Mouse (Mus musculus): ENCODE measurements around the gene Fig4. TPM values are rescaled to one million over a fixed set of nuclear protein-coding genes. Genes with fewer than 3 reads are reported as not detected.

The Fig4 gene
- 14.9 and 15.4 TPM in 2 replicates for polyA plus RNA-seq (2015; fragmentation: Nextera tagmentation; extraction: Ambion mirVana)

GRCm38 (mm10) chr10:41302689-41303431 lies at the start of gene Fig4:
TSS of gene Fig4 (minus strand) at chr10:41303260.
- no peaks in the 10 kb centered on the region for H3K9me3 ChIP-seq (replicated peaks; ENCODE audit: control insufficient read depth, low read length)
- no peaks in the 10 kb centered on the region for H3K27me3 ChIP-seq (ENCODE audit: control insufficient read depth, insufficient read depth, low read length)
- peak within 1 kb of the TSS; percentile 86 for H3K9ac ChIP-seq (ENCODE audit: low read length)
- no peaks in the 10 kb centered on the region for H3K36me3 ChIP-seq (ENCODE audit: control insufficient read depth, insufficient read depth, low read length)
- peak; percentile 92 for ATAC-seq (ENCODE audit: insufficient read depth, low FRiP score)
- peak within 1 kb of the TSS; percentile 67 for H3K27ac ChIP-seq (ENCODE audit: low read length)
- peaks cover 8% of the 10 kb centered on the region; the same call in 1 of the 2 replicates for H3K4me1 ChIP-seq (ENCODE audit: control insufficient read depth, insufficient read depth, low read length)
- WGBS: under 1% methylated on average over 38 of the region's 38 CpGs
- peak within 1 kb of the TSS; percentile 99 for H3K4me2 ChIP-seq (ENCODE audit: low read depth, low read length)
- peak within 1 kb of the TSS; percentile 97 for H3K4me3 ChIP-seq (replicated peaks; ENCODE audit: low read length)

GRCm38 (mm10) chr10:41341346-41341745 lies 38.3 kb upstream of the Fig4 start:
- 82% methylated on average over 7 of the region's 7 CpGs for WGBS
- no peak overlapping the region for H3K9ac ChIP-seq (ENCODE audit: low read length)

GRCm38 (mm10) chr10:41332533-41333043 lies 29.5 kb upstream of the Fig4 start:
- no peak overlapping the region for H3K27ac ChIP-seq (ENCODE audit: low read length)
- H3K4me3 ChIP-seq (replicated peaks; ENCODE audit: low read length): no peak overlapping the region
- no peaks in the 10 kb centered on the region for H3K36me3 ChIP-seq (ENCODE audit: control insufficient read depth, insufficient read depth, low read length)
- no peaks in the 10 kb centered on the region for H3K9me3 ChIP-seq (replicated peaks; ENCODE audit: control insufficient read depth, low read length)
- no peak overlapping the region for H3K9ac ChIP-seq (ENCODE audit: low read length)
- H3K4me1 ChIP-seq (ENCODE audit: control insufficient read depth, insufficient read depth, low read length): no peaks in the 10 kb centered on the region
- 79% methylated on average over 2 of the region's 2 CpGs for WGBS
- no peaks in the 10 kb centered on the region for H3K27me3 ChIP-seq (ENCODE audit: control insufficient read depth, insufficient read depth, low read length)
- H3K4me2 ChIP-seq (ENCODE audit: low read depth, low read length): no peak overlapping the region
- ATAC-seq (ENCODE audit: insufficient read depth, low FRiP score): no peak

More at GRCm38 (mm10) chr10:41341346-41341745, 38.3 kb upstream of the Fig4 start:
- Histone ChIP-seq H3K4me3 (replicated peaks; ENCODE audit: low read length) (no peak overlapping the region), H3K4me2 (ENCODE audit: low read depth, low read length) (no peak overlapping the region), H3K27me3 (ENCODE audit: control insufficient read depth, insufficient read depth, low read length) (no peaks in the 10 kb centered on the region), H3K9me3 (replicated peaks; ENCODE audit: control insufficient read depth, low read length) (no peaks in the 10 kb centered on the region), H3K27ac (ENCODE audit: low read length) (no peak overlapping the region), H3K36me3 (ENCODE audit: control insufficient read depth, insufficient read depth, low read length) (no peaks in the 10 kb centered on the region), H3K4me1 (ENCODE audit: control insufficient read depth, insufficient read depth, low read length) (no peaks in the 10 kb centered on the region)
- ATAC-seq (ENCODE audit: insufficient read depth, low FRiP score): no peak

- Histone ChIP-seq H3K27ac (ENCODE audit: low read length) (no peak overlapping the region), H3K36me3 (ENCODE audit: control insufficient read depth, insufficient read depth, low read length) (no peaks in the 10 kb centered on the region), H3K4me2 (ENCODE audit: low read depth, low read length) (no peak overlapping the region), H3K27me3 (ENCODE audit: control insufficient read depth, insufficient read depth, low read length) (no peaks in the 10 kb centered on the region), H3K9ac (ENCODE audit: low read length) (no peak overlapping the region), H3K9me3 (replicated peaks; ENCODE audit: control insufficient read depth, low read length) (no peaks in the 10 kb centered on the region), H3K4me3 (replicated peaks; ENCODE audit: low read length) (no peak overlapping the region), H3K4me1 (ENCODE audit: control insufficient read depth, insufficient read depth, low read length) (no peaks in the 10 kb centered on the region)
- WGBS: 70% methylated on average over 3 of the region's 3 CpGs
- ATAC-seq (ENCODE audit: insufficient read depth, low FRiP score): no peak
Observed at GRCm38 (mm10) chr10:41315866-41316265, 12.8 kb upstream of the Fig4 start.

GRCm38 (mm10) chr10:41308205-41308604 lies 5.1 kb upstream of the Fig4 start:
- ATAC-seq (ENCODE audit: insufficient read depth, low FRiP score): no peak
- H3K4me2 ChIP-seq (ENCODE audit: low read depth, low read length): no peak overlapping the region
- H3K9ac ChIP-seq (ENCODE audit: low read length): no peak overlapping the region
- no peak overlapping the region for H3K4me3 ChIP-seq (replicated peaks; ENCODE audit: low read length)
- H3K36me3 ChIP-seq (ENCODE audit: control insufficient read depth, insufficient read depth, low read length): no peaks in the 10 kb centered on the region
- 92% methylated on average over 4 of the region's 4 CpGs for WGBS
- no peaks in the 10 kb centered on the region for H3K4me1 ChIP-seq (ENCODE audit: control insufficient read depth, insufficient read depth, low read length)
- no peaks in the 10 kb centered on the region for H3K27me3 ChIP-seq (ENCODE audit: control insufficient read depth, insufficient read depth, low read length)
- no peaks in the 10 kb centered on the region for H3K9me3 ChIP-seq (replicated peaks; ENCODE audit: control insufficient read depth, low read length)
- no peak overlapping the region for H3K27ac ChIP-seq (ENCODE audit: low read length)

GRCm38 (mm10) chr10:41304961-41305455 lies 1.9 kb upstream of the Fig4 start:
- 67% methylated on average over 9 of the region's 9 CpGs for WGBS
- no peak overlapping the region for H3K4me3 ChIP-seq (replicated peaks; ENCODE audit: low read length)
- H3K4me2 ChIP-seq (ENCODE audit: low read depth, low read length): no peak overlapping the region
- H3K36me3 ChIP-seq (ENCODE audit: control insufficient read depth, insufficient read depth, low read length): no peaks in the 10 kb centered on the region
- no peak for ATAC-seq (ENCODE audit: insufficient read depth, low FRiP score)
- no peak overlapping the region for H3K27ac ChIP-seq (ENCODE audit: low read length)
- H3K4me1 ChIP-seq (ENCODE audit: control insufficient read depth, insufficient read depth, low read length): peaks cover 8% of the 10 kb centered on the region; the same call in 1 of the 2 replicates
- no peak overlapping the region for H3K9ac ChIP-seq (ENCODE audit: low read length)
- no peaks in the 10 kb centered on the region for H3K27me3 ChIP-seq (ENCODE audit: control insufficient read depth, insufficient read depth, low read length)
- H3K9me3 ChIP-seq (replicated peaks; ENCODE audit: control insufficient read depth, low read length): no peaks in the 10 kb centered on the region

- H3K27ac ChIP-seq (ENCODE audit: low read length): peak within 1 kb of the TSS; percentile 67
- peaks cover 8% of the 10 kb centered on the region; the same call in 1 of the 2 replicates for H3K4me1 ChIP-seq (ENCODE audit: control insufficient read depth, insufficient read depth, low read length)
- H3K9me3 ChIP-seq (replicated peaks; ENCODE audit: control insufficient read depth, low read length): no peaks in the 10 kb centered on the region
- no peaks in the 10 kb centered on the region for H3K36me3 ChIP-seq (ENCODE audit: control insufficient read depth, insufficient read depth, low read length)
- H3K4me2 ChIP-seq (ENCODE audit: low read depth, low read length): peak within 1 kb of the TSS; percentile 99
- H3K9ac ChIP-seq (ENCODE audit: low read length): peak within 1 kb of the TSS; percentile 86
- H3K27me3 ChIP-seq (ENCODE audit: control insufficient read depth, insufficient read depth, low read length): no peaks in the 10 kb centered on the region
- under 1% methylated on average over 25 of the region's 25 CpGs for WGBS
- ATAC-seq (ENCODE audit: insufficient read depth, low FRiP score): peak; percentile 87
- H3K4me3 ChIP-seq (replicated peaks; ENCODE audit: low read length): peak within 1 kb of the TSS; percentile 97
Observed at GRCm38 (mm10) chr10:41303639-41304444, 782 bp upstream of the Fig4 start, which contains the start of gene Ak9. TSS of gene Ak9 (plus strand) at chr10:41303980.

- ATAC-seq (ENCODE audit: insufficient read depth, low FRiP score): no peak
- H3K27me3 ChIP-seq (ENCODE audit: control insufficient read depth, insufficient read depth, low read length): no peaks in the 10 kb centered on the region
- H3K9me3 ChIP-seq (replicated peaks; ENCODE audit: control insufficient read depth, low read length): no peaks in the 10 kb centered on the region
- 46% methylated on average over 1 of the region's 1 CpGs for WGBS
- no peak overlapping the region for H3K4me3 ChIP-seq (replicated peaks; ENCODE audit: low read length)
- H3K4me2 ChIP-seq (ENCODE audit: low read depth, low read length): no peak overlapping the region
- H3K36me3 ChIP-seq (ENCODE audit: control insufficient read depth, insufficient read depth, low read length): no peaks in the 10 kb centered on the region
- H3K4me1 ChIP-seq (ENCODE audit: control insufficient read depth, insufficient read depth, low read length): peaks cover 8% of the 10 kb centered on the region; the same call in 1 of the 2 replicates
- no peak overlapping the region for H3K27ac ChIP-seq (ENCODE audit: low read length)
- H3K9ac ChIP-seq (ENCODE audit: low read length): no peak overlapping the region
Observed at GRCm38 (mm10) chr10:41300161-41300560, 2.9 kb downstream of the Fig4 start.
